Mouse (Mus musculus) T-helper 1 cell (primary cell): Measurements from ENCODE around the gene Gm49322.

ENCODE experiments used
- in situ Hi-C: fragments of 300-600 bp; cut with MboI, MseI; formaldehyde crosslinking; loops from one replicate; pipeline ENCODE4 v1.15.1; 2025; ENCODE audit warnings: high pct_unique_total_duplicates

Gm49322 gene

GRCm38 (mm10) chr10:80653156-80653720 lies 47.4 kb downstream of the Gm49322 start:
- in situ Hi-C loops, result no loop called here

GRCm38 (mm10) chr10:80654866-80655265 lies 49.0 kb downstream of the Gm49322 start:
- in situ Hi-C loops, result no loop called here

- in situ Hi-C loops, result no loop called here
Observed at GRCm38 (mm10) chr10:80655406-80656129, 49.7 kb downstream of the Gm49322 start.

GRCm38 (mm10) chr10:80656130-80656862 lies 50.5 kb downstream of the Gm49322 start:
- in situ Hi-C loops, result no loop called here

GRCm38 (mm10) chr10:80656863-80657623 lies 51.2 kb downstream of the Gm49322 start, which contains the start of gene Btbd2:
TSS of gene Btbd2 (minus strand) at chr10:80657071.
- in situ Hi-C loops, result no loop called here

- in situ Hi-C loops, result no loop called here
Observed at GRCm38 (mm10) chr10:80658194-80658840, 52.5 kb downstream of the Gm49322 start.

- in situ Hi-C loops, result no loop called here
Observed at GRCm38 (mm10) chr10:80658841-80659202, 53.0 kb downstream of the Gm49322 start.

GRCm38 (mm10) chr10:80659213-80659612 lies 53.4 kb downstream of the Gm49322 start:
- in situ Hi-C loops, result no loop called here

GRCm38 (mm10) chr10:80661149-80661548 lies 55.3 kb downstream of the Gm49322 start:
- in situ Hi-C loops, result no loop called here

- in situ Hi-C loops, result no loop called here
Observed at GRCm38 (mm10) chr10:80663485-80664196, 57.8 kb downstream of the Gm49322 start.

GRCm38 (mm10) chr10:80664197-80665015 lies 58.6 kb downstream of the Gm49322 start:
- in situ Hi-C loops, result no loop called here

- in situ Hi-C loops, result no loop called here
Observed at GRCm38 (mm10) chr10:80665016-80665380, 59.2 kb downstream of the Gm49322 start.
